Mouse (Mus musculus): ENCODE results near the gene Dapp1.
A peak's percentile ranks its signal among the peaks of the same experiment; 100 is the strongest.
"Not testable (repeated sequence)": the region's sequence is repeated elsewhere in the genome, so short reads cannot be mapped to it uniquely, and the experiment has no call there.

Gene Dapp1

DNA sequence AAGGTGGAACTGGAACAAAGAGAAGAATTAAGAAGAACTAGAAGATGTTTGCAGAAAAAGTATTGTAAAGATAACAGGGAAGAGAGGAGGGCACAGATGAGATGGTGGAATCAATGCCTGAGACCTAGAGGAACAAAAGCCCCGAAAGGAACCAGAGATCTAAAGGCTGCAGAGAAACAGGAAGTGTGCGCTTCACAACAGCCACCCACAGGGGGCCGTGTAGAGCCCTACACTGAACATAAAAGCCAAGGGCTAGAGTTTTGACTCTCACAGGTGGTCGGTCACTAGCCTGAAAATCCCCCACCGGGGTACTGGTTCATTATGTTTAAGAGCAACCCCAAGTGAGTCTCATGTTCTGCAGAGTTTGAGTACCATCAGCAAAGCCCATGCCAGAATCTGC is 11.0 kb upstream of the Dapp1 start:
- no peak for ATAC-seq (ENCODE audit: insufficient number of reproducible peaks, low FRiP score, low TSS enrichment)

DNA sequence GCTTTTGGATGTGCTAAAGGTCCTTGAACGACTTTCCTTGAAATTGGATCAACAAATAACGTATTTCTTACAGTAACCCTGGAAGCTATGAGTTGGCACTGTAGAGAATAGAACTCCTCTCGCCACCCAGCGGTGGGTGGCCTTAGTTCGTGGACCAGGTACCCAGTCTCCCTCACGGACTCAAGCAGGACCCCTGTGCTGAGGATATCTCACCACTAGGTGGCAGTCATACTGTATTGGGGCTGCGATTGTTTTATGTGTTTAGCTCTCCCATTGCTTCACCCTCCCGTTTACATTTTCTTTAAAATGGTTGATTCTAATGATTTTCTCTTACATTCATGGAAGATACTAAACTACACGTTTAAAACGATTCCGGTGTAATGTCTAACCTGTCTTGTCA is 9.8 kb upstream of the Dapp1 start:
- ATAC-seq (ENCODE audit: insufficient number of reproducible peaks, low FRiP score, low TSS enrichment), result peak; percentile 86

DNA sequence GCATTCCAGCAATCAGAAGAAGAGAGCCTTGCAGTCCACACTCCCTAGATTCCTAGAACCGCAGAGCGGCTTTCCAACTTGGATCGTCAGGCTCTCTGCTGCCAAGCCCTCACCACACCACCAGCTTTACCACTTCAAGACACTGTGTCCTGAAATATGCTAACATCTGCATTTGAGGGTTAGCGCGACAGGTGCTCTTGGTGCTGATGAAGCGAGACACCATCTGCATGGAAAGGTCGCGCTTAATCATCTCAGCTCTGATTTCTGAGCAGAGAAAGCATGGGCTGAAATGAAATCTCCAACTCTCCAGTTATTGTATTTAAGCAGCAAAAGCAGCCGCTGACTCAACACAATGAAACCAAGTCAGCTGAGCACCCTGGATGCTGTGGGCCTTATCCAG is 8.1 kb upstream of the Dapp1 start:
- no peak for ATAC-seq (ENCODE audit: insufficient number of reproducible peaks, low FRiP score, low TSS enrichment)

GRCm38 (mm10) chr3:137980435-137981381 is 637 bp downstream of the Dapp1 start:
- no peak for ATAC-seq (ENCODE audit: insufficient number of reproducible peaks, low FRiP score, low TSS enrichment)

GRCm38 (mm10) chr3:137978233-137978632 is 3.1 kb downstream of the Dapp1 start:
- ATAC-seq (ENCODE audit: insufficient number of reproducible peaks, low FRiP score, low TSS enrichment), result no peak

DNA sequence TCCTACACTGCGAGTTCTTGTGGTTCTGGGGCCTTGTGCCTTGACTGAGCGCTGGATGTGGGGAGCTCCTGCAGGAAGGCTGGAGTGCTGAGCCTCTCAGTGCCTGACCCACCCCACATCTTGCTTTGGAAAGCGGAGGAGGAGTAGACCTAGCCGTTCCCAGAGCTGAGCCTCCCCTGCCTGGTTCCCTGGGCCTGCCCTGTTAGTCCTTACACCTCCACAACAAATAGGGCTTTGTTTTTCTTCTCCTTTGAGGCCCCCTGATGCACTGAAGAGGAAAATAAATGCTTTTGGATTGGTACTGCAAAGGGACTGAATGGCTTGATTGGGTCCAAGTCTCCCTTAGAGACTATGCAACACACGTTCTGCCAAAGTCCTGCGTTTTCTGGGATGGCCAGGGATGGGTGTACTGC is 3.7 kb downstream of the Dapp1 start:
- ATAC-seq (ENCODE audit: insufficient number of reproducible peaks, low FRiP score, low TSS enrichment), result no peak

GRCm38 (mm10) chr3:137976943-137977628 is 4.3 kb downstream of the Dapp1 start:
- no peak for ATAC-seq (ENCODE audit: insufficient number of reproducible peaks, low FRiP score, low TSS enrichment)

- no peak for ATAC-seq (ENCODE audit: insufficient number of reproducible peaks, low FRiP score, low TSS enrichment)
These were observed 5.4 kb downstream of the Dapp1 start for GRCm38 (mm10) chr3:137975856-137976423.

DNA sequence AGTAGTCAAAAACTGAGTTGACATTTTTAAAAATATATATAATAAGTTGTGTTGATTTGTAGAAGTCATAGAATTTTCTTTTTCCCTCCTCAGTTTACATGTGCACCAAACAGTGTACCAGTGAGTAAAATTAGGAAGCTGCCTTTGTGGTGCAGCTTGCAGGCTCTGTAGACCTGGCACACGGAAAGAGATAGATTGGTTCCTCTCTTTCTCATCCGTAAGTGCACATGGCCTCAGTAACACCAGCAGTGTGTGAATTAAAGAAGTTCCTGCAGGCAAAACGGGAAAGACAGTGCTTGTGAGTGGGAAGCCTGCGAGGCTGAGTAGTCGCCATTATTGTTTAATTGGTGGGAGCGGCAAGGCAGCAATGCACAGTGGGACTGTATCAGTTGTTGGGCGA is 5.9 kb downstream of the Dapp1 start:
- no peak for ATAC-seq (ENCODE audit: insufficient number of reproducible peaks, low FRiP score, low TSS enrichment)

DNA sequence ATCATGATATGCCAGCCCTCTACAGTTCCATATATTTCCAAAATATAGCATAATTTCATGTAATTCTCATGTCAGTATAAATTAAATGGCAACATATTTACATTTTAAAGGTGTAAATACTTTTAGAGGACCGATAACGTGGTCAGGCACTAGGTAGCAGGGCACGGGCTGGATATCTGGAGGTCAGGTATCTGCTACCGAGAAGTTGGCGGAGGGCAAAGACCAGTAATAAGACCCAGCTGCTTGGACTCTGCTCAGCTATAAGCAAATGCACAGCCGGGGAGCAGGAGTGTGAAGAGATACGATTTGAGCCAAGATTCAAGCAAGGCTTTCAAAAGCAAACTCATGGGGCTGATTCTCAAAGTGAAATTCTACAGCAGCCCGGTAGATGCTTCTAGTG is 7.0 kb downstream of the Dapp1 start:
- no peak for ATAC-seq (ENCODE audit: insufficient number of reproducible peaks, low FRiP score, low TSS enrichment)

GRCm38 (mm10) chr3:137972989-137973388 is 8.4 kb downstream of the Dapp1 start:
- ATAC-seq (ENCODE audit: insufficient number of reproducible peaks, low FRiP score, low TSS enrichment), result no peak

DNA sequence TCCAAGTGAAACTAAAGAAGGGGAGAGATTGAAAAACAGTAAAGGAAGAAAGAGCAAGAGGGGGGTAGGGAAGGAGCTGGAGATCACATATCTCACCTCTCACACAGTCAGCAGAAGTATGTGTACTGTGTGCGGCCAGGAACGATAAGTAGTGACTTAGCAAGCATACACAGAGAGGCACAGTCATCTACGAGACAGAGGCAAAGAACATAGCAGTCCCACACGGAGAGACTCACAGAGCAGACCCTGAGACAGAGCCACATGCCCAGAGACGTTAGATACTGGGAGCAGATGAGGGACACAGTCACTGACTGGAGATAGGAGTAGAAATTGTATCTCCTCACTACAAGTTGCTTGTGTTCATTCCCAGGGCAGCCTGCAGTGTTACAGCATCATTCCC is 9.1 kb downstream of the Dapp1 start:
- ATAC-seq (ENCODE audit: insufficient number of reproducible peaks, low FRiP score, low TSS enrichment), result no peak

DNA sequence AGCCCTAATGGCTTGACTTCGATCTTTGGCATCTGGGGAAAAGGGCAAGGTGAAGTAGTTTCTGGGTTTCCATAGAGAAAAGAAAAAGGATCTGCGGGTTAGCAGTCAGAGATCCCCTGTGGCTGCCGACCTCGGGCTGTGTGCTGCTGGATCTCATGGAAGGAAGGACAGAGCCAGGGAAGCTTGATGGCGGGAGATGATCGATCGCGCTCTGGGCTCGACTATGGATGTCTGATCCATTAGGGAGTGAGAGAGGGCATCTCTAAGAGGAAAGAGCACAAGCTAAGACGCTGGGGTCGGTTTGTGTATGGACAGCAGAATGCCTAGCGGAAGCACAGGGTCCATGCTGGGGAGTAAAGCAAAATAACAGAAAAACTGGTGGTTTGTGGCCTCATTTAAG is 11.4 kb downstream of the Dapp1 start:
- ATAC-seq (ENCODE audit: insufficient number of reproducible peaks, low FRiP score, low TSS enrichment), result no peak

- no peak for ATAC-seq (ENCODE audit: insufficient number of reproducible peaks, low FRiP score, low TSS enrichment)
These were observed 12.4 kb downstream of the Dapp1 start for GRCm38 (mm10) chr3:137968820-137969486.

DNA sequence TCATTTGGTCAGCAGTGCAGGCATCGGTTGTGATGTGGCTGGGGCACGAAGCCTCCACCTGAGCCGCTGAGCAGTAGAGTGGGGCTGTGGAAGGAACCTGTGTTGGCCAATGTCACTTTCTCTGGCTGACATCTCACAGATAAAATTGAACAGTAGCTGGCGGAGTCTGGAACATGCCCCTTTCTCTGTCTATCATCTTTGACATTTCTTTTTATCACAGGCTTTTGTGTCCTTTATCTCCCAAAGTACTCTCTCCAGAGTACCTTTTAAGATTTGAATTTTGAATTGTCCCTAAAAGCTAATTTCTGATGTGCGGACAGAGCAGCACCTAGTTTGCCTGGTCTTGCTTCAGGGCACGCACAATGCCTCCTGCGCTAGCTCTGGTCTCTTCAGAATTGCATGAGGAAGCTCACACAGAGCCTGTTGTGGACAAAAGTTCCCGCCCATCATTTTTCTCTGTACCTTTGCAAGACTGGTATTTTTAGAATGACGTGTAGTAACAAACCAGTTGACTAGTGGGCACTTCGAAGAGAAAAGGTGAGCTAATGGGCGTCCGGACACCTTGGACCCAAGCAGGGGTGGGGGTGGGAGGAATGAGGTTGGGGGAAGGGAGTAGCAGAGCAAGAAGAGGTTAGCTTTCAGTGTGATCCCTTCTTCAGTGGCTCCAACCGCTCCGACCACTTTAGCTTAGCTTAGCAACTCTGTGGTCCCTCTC is 13.1 kb downstream of the Dapp1 start:
- ATAC-seq (ENCODE audit: insufficient number of reproducible peaks, low FRiP score, low TSS enrichment), result no peak

DNA sequence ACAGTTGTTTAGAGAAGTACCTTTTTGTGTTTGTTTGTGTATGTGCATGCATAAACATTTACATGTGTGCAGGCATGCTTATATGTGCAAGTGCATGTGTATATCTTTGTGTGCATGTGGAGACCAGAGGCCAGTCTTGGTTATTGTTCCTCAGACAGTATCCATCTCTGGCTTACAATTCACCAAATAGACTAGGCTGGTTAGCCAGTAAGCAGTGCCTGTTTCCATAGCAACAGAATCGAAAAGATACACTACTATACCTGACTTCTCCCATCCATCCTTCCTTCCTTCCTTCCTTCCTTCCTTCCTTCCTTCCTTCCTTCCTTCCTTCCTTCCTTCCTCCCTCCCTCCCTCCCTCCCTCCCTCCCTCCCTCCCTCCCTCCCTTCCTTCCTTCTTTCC is 17.3 kb downstream of the Dapp1 start:
- not testable (repeated sequence) for ATAC-seq (ENCODE audit: insufficient number of reproducible peaks, low FRiP score, low TSS enrichment)

DNA sequence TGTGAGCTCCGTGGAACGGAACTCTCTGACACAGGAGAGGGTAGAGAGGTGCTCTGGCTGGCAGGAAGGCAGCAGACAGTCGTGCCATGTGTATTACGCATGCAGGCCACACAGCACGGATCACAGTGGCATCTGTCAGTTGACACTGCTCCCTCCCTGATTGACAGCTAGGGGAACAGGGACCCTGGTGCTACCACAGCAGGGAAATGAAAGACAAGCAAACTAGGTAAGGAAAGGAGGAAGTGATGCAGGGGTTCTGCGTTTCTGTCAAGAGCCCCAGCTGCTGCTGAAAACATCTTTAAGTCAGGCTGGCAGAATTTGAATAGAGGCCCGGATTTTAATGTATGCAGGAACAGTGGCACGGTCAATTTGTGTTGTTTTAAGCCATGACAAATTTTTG is 17.8 kb downstream of the Dapp1 start:
- ATAC-seq (ENCODE audit: insufficient number of reproducible peaks, low FRiP score, low TSS enrichment), result no peak

GRCm38 (mm10) chr3:137961736-137962385 is 19.5 kb downstream of the Dapp1 start:
- peak; percentile 83 for ATAC-seq (ENCODE audit: insufficient number of reproducible peaks, low FRiP score, low TSS enrichment)

GRCm38 (mm10) chr3:137959456-137959855 is 21.9 kb downstream of the Dapp1 start:
- no peak for ATAC-seq (ENCODE audit: insufficient number of reproducible peaks, low FRiP score, low TSS enrichment)

GRCm38 (mm10) chr3:137958352-137958751 is 23.0 kb downstream of the Dapp1 start:
- ATAC-seq (ENCODE audit: insufficient number of reproducible peaks, low FRiP score, low TSS enrichment), result no peak
